Mouse (Mus musculus) C2C12 (cell line): ENCODE results near the gene Fam24b.

Experiments
- CEBPB ChIP-seq: IDR thresholded peaks from one replicate; pipeline ENCODE4 v1.6.1; 2011; ENCODE audit warnings: low read depth, mild to moderate bottlenecking, control low read depth, moderate library complexity
- CTCF ChIP-seq: IDR thresholded peaks from one replicate; pipeline ENCODE4 v1.5.1; 2011; ENCODE audit not compliant: control insufficient read depth, insufficient read depth, insufficient read length
- FOSL1 ChIP-seq: IDR thresholded peaks from one replicate; pipeline ENCODE4 v1.8.0; 2011; ENCODE audit warnings: mild to moderate bottlenecking, low read length; ENCODE audit not compliant: poor library complexity, insufficient read depth, severe bottlenecking
- MAX ChIP-seq: IDR thresholded peaks from one replicate; pipeline ENCODE4 v1.6.1; 2011; ENCODE audit warnings: mild to moderate bottlenecking, control low read depth
- MYOD1 ChIP-seq: IDR thresholded peaks from one replicate; pipeline ENCODE4 v1.6.1; 2011; ENCODE audit warnings: low read depth; ENCODE audit not compliant: control insufficient read depth, insufficient read length
- MYOG ChIP-seq: IDR thresholded peaks from one replicate; pipeline ENCODE4 v1.6.1; 2011; ENCODE audit not compliant: control insufficient read depth, insufficient read length; ENCODE audit errors: extremely low read depth
- USF1 ChIP-seq: IDR thresholded peaks from one replicate; pipeline ENCODE4 v1.6.1; 2011; ENCODE audit warnings: low read depth, mild to moderate bottlenecking, control low read depth, moderate library complexity

DNA sequence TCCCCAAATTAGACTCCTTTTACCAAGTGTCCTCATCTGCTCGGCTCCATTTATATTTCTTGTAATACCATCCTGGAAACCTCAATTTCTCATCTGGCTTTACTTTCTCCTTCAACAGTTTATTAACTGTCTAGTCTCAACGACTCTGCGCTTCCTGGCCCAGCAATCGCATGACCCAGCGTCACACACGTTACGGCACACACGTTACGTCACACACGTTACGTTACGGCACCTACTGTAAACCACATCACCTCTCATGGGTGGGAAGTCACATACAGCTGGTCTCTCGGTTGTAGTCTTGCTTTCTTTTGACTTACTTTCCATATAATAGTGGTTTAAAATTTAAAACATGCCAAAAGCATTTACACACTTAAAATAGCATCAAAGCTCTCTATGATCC is 26.8 kb upstream of the Fam24b start:
- no peak for TF ChIP-seq CTCF
- no peak for TF ChIP-seq MYOG
- no peak for TF ChIP-seq MAX
- no peak for TF ChIP-seq MYOD1
- no peak for TF ChIP-seq CEBPB
- TF ChIP-seq USF1 = no peak
- TF ChIP-seq FOSL1 = no peak
